20 mouse cellular contexts compared by ENCODE assay signal in the genomic region with DNA sequence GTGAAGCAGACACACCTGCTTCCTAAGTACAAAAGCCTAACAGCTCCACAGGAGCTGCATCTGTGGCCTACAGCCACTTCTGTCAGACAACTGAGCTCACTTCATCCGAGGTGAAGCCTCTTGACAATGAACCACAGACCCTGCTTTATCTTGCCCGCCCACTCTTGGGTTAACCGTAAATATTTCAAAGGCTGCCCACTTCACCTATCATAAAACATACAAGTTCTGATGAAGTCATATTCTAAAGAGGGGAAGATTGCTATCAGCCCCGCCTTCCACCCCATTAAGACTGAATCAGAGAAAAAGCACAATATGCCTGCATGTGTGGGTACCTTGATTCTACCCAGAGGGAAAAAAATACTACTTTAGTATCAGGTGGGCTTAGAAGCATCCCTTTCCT. TPM values are rescaled to one million over a fixed set of nuclear protein-coding genes. Genes with fewer than 3 reads are reported as not detected.
A peak's percentile ranks its signal among the peaks of the same experiment; 100 is the strongest.
DNase-seq lines count a peak whose midpoint lies in the region; ATAC-seq lines count a peak whose summit lies in the region.
"Had no signal": no experiment of that assay in that cellular context is flagged by ENCODE, and none has a peak within 500 bp of the region (broad histone marks: within the 10 kb centered on the region; RNA-seq: fewer than 3 reads in every experiment).

No protein-coding gene starts in this region.

- WGBS in lung, embryonic 16.5 days, result 53% methylated on average over 4 of the region's 4 CpGs
- WGBS in midbrain, embryonic 10.5 days, result 92% methylated on average over 4 of the region's 4 CpGs

- ATAC-seq in lung, embryonic 16.5 days (ENCODE audit: low read depth), result peak; percentile 26; the same call in 1 of the 2 replicates
- ATAC-seq in CD4-positive, CD25-positive, alpha-beta regulatory T cell, adult 4 months, result peak; percentile 57
- ATAC-seq in common myeloid progenitor, adult 5-6 weeks (replicated peaks; ENCODE audit: low read depth, poor library complexity, severe bottlenecking), result peak; percentile 29; the same call in 1 of the 2 replicates
- ATAC-seq: forebrain, embryonic 13.5 days; forebrain, postnatal 0 days; hindbrain, embryonic 16.5 days; intestine, embryonic 16.5 days; Patski had no signal

- no peak overlapping the region for H3K4me2 ChIP-seq in lung, embryonic 16.5 days (ENCODE audit: low read depth, low read length)
- H3K4me2 ChIP-seq: embryonic facial prominence, embryonic 12.5 days; forebrain, embryonic 13.5 days; heart, embryonic 11.5 days had no signal

- DNase-seq in lung, postnatal 14 days, result no peak
- no peak for DNase-seq in heart, postnatal 36 days
- DNase-seq in midbrain, embryonic 10.5 days (ENCODE audit: low spot score), result no peak
- DNase-seq in cerebellum, postnatal 14 days, result no peak
- DNase-seq: adrenal gland, adult 8-10 months; adrenal gland, postnatal 36 days; cerebellum, adult 2 months; cerebellum, postnatal 10 days; forebrain, postnatal 0 days; gastrocnemius, postnatal 14 days; heart, adult 2 months had no signal

- no peak overlapping the region for H3K4me3 ChIP-seq in lung, embryonic 16.5 days (ENCODE audit: low read length)
- H3K4me3 ChIP-seq in midbrain, embryonic 10.5 days, result no peak overlapping the region
- H3K4me3 ChIP-seq: embryonic facial prominence, embryonic 12.5 days; forebrain, embryonic 13.5 days; heart, adult 2 months had no signal

- H3K36me3 ChIP-seq in lung, embryonic 16.5 days (ENCODE audit: control insufficient read depth, insufficient read depth, low read length), result peaks cover 17% of the 10 kb centered on the region
- peaks cover 98% of the 10 kb centered on the region for H3K36me3 ChIP-seq in midbrain, embryonic 10.5 days

- no peaks in the 10 kb centered on the region for H3K27me3 ChIP-seq in lung, embryonic 16.5 days (ENCODE audit: control insufficient read depth, insufficient read depth, low read depth, low read length)
- H3K27me3 ChIP-seq in midbrain, embryonic 10.5 days (ENCODE audit: low read depth, poor library complexity, severe bottlenecking), result no peaks in the 10 kb centered on the region
- H3K27me3 ChIP-seq: embryonic facial prominence, embryonic 12.5 days; forebrain, embryonic 13.5 days; Patski had no signal

- no peaks in the 10 kb centered on the region for H3K9me3 ChIP-seq in lung, embryonic 16.5 days (ENCODE audit: control insufficient read depth, low read length)
- H3K9me3 ChIP-seq in midbrain, embryonic 10.5 days (replicated peaks), result no peaks in the 10 kb centered on the region
- H3K9me3 ChIP-seq: embryonic facial prominence, embryonic 12.5 days; forebrain, embryonic 13.5 days had no signal

- H3K9ac ChIP-seq in lung, embryonic 16.5 days (ENCODE audit: low read length), result no peak overlapping the region
- H3K9ac ChIP-seq: embryonic facial prominence, embryonic 12.5 days; forebrain, embryonic 13.5 days; forebrain, postnatal 0 days had no signal

- H3K4me1 ChIP-seq in lung, embryonic 16.5 days (replicated peaks; ENCODE audit: control insufficient read depth, insufficient read depth, low read length), result 0 out of 2 replicates have a peak, but pooled peaks cover 3% of the 10 kb centered on the region
- H3K4me1 ChIP-seq in midbrain, embryonic 10.5 days, result no peaks in the 10 kb centered on the region

- H3K27ac ChIP-seq in lung, embryonic 16.5 days (ENCODE audit: low read length), result no peak overlapping the region
- no peak overlapping the region for H3K27ac ChIP-seq in midbrain, embryonic 10.5 days (replicated peaks)
- H3K27ac ChIP-seq: embryonic facial prominence, embryonic 12.5 days; forebrain, embryonic 13.5 days; heart, adult 2 months had no signal

- intact Hi-C loops in heart, postnatal 36 days (cut with DNase I), result no loop called here

RNA-seq across cellular contexts. Expression of a gene that starts 10.5 kb away (rescaled TPM):
- 76.2 and 79.3 TPM in 2 replicates for polyA plus RNA-seq in lung, embryonic 16.5 days (2015; fragmentation: Nextera tagmentation; extraction: Ambion mirVana)
- polyA plus RNA-seq in CD4-positive, CD25-positive, alpha-beta regulatory T cell, adult 4 months (2017; shearing (Covaris generic)), result 10 to 100 TPM; 71.3 to 83.5 TPM
- total RNA-seq in common myeloid progenitor, adult 5-6 weeks (2017), result 85.5 and 98.0 TPM in 2 replicates
- total RNA-seq in heart, postnatal 36 days (2021), result 10 to 100 TPM; 22.1 to 26.0 TPM
- 99.9 and 103 TPM in 2 replicates for polyA plus RNA-seq in midbrain, embryonic 10.5 days (2016; fragmentation: Nextera tagmentation; extraction: Ambion mirVana)
